Mouse (Mus musculus) cerebellum, adult 9-11 months (tissue): Measurements from ENCODE around the gene 1700061G19Rik.
A peak's percentile ranks its signal among the peaks of the same experiment; 100 is the strongest.

ENCODE experiments used
- DNase-seq: peaks from one replicate; pipeline ENCODE4 v3.0.0; 2022

1700061G19Rik gene

GRCm38 (mm10) chr17:56930026-56930425, 54.7 kb downstream of the 1700061G19Rik start:
- peak; percentile 1 for DNase-seq

DNA sequence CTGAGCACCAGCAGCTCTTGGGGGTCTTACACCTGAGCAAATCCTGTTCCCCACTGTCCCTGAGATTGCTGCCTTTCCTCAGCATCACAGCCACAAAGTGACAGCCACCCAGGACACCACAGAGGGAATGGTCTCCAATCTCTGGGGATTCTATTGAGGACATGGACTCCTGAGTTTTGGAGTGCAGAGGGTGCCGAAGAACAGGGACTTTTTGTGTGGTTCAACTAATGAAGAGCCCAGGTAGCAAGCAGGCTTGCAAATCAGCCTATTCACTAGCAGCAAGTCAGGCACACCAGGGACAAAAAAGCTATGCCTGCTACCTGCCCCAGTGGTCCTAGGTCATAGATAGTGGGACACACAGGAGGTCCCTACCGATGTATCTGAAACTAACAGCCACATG, 58.1 kb downstream of the 1700061G19Rik start:
- no peak for DNase-seq

GRCm38 (mm10) chr17:56934545-56935330, 59.5 kb downstream of the 1700061G19Rik start:
- DNase-seq, result peak; percentile 77

GRCm38 (mm10) chr17:56935363-56936131, 60.3 kb downstream of the 1700061G19Rik start, which contains the start of gene Mllt1:
Mllt1 (minus strand) TSS chr17:56935415.
- DNase-seq, result peak; percentile 98

GRCm38 (mm10) chr17:56936731-56937130, 61.5 kb downstream of the 1700061G19Rik start:
- DNase-seq, result no peak
